Mouse (Mus musculus): ENCODE measurements around the gene Trim47. TPM values are rescaled to one million over a fixed set of nuclear protein-coding genes. Genes with fewer than 3 reads are reported as not detected.
A peak's percentile ranks its signal among the peaks of the same experiment; 100 is the strongest.

Trim47 gene
- total RNA-seq, 1 experiment from 2014 or later: not detected

DNA sequence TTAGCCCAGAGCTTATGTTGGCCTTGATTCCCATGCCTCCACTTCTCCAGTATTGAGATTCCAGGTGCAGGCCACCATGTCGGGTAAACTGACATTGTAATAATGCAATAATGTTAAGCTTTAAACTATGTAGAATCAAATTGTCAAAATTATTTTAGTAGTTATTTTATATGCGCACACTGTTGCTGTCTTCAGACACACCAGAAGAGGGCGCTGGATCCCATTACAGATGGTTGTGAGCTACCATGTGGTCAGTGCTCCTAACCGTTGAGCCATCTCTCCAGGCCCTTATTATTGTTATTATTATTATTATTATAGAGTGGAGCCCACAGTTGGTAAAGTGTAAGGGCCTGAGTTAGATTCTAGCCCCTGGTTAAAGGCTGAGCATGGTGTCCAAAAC is 15.9 kb downstream of the Trim47 start:
- ATAC-seq (replicated peaks; ENCODE audit: insufficient number of reproducible peaks, low FRiP score, low TSS enrichment, poor library complexity, severe bottlenecking): no peak

DNA sequence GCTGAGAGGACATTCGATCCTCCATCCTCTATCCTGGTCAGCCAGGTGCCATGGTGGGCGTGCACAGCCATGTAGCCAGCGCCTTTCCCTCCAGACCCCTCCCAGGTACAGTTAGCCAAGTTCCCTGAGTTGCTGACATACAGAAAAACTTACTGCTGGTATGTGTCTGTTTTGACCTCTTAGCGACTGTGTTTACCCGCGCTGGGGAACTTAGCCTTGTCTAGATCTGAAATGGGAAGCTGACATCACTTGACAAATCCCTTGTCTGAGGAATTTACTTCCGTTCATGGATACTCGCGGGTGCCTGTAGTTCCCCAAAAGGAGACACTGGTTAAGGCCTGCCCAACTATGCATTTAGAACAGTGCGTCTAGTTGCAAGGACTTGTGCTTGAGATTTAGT is 16.5 kb downstream of the Trim47 start:
- ATAC-seq (replicated peaks; ENCODE audit: insufficient number of reproducible peaks, low FRiP score, low TSS enrichment, poor library complexity, severe bottlenecking): peak; percentile 51

DNA sequence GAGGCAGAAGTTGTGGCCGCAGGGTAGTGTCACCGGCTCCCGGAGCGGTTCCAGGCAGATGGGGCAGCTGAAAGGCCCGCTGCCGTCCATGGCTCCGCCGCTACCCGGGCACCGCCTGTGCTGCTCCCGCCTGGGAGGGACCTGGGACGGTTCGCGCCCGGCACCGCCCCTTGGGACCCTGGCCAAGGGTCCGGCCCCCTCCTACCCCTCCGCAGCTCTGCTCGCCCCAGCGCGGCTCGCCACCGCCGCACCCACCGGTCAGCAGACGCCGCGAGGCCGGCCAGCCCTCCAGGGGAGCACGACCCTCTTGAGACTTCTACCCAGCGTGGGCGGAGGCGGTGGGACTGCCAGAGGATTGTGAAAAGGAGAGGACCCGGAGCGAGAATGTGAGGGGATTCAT is 16.9 kb downstream of the Trim47 start:
- no peak for ATAC-seq (replicated peaks; ENCODE audit: insufficient number of reproducible peaks, low FRiP score, low TSS enrichment, poor library complexity, severe bottlenecking)

- ATAC-seq (replicated peaks; ENCODE audit: insufficient number of reproducible peaks, low FRiP score, low TSS enrichment, poor library complexity, severe bottlenecking): no peak
These were observed 17.4 kb downstream of the Trim47 start for GRCm38 (mm10) chr11:116109441-116110081.

DNA sequence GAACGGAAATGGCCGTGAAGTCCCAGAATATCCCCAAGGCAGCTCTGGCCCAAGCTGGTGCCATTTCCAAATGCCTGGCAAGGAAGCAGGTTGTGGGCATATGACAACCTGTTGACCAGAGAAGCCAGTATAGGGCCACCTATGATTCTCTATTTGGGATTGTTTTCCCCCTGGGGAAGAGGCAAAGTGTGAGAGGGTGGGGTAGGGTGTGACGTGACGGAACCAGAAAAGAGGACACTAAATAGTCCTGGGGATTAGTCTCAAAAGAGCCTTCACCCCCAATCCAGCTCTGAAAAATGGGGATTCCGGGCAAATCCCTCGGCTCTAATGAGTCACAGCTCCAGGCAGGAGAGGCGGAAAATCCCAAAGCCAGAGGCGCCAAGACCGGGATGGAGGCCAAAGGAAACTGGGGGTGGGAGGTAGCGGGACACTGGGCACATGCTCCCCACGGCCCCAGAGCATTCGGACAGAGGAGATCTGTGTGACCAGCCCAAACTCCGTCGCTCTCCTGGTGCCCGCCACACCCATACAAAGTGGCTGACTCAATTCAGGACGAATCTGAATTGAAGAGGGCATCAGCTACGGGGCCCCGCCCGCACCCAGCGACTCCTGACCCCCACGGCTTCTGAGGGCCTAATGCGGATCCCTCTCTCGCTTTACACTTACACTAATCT is 18.4 kb downstream of the Trim47 start:
- ATAC-seq (replicated peaks; ENCODE audit: insufficient number of reproducible peaks, low FRiP score, low TSS enrichment, poor library complexity, severe bottlenecking): no peak

- no peak for ATAC-seq (replicated peaks; ENCODE audit: insufficient number of reproducible peaks, low FRiP score, low TSS enrichment, poor library complexity, severe bottlenecking)
These were observed 19.2 kb downstream of the Trim47 start for GRCm38 (mm10) chr11:116107777-116108285.

- no peak for ATAC-seq (replicated peaks; ENCODE audit: insufficient number of reproducible peaks, low FRiP score, low TSS enrichment, poor library complexity, severe bottlenecking)
These were observed 19.8 kb downstream of the Trim47 start for GRCm38 (mm10) chr11:116106963-116107776.

DNA sequence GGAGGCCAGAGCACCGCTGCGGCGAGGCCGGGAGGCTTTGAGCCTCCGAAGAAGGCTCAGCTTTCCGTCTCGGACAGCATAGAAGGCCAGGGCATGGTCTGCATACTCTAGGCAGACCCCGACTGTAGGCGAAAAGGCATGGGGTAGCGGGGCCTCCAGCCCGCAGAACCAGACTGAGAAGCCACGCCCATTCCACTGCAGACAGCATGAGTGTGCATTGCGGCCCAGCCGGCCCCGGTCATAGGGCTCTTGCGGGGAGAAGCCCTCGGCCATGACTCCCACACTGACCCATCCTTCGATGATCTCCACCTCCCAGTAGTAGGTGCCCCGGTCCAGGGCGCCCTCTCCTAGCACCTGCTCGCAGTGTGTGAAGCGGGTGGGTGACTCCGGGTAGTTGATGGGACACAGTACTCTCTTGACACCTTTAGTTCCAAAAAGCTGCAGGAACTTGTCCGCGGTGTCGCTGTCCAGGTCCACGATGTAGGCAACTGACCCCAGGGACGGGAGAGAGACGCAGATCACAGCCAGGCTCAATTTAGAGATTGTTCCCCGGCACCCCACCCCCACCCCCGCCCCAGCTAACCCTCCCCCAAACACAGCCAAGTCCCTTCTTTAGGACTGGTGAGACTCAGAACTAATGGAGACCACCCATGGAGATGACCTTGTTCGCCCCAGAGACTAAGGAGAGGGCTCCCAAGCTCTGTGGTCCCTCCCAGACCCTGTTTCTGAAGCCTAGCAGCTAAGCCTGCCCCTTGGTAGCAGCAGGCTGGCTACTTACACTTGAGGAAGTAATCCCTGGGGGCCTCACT is 20.7 kb downstream of the Trim47 start:
- ATAC-seq (replicated peaks; ENCODE audit: insufficient number of reproducible peaks, low FRiP score, low TSS enrichment, poor library complexity, severe bottlenecking): no peak

DNA sequence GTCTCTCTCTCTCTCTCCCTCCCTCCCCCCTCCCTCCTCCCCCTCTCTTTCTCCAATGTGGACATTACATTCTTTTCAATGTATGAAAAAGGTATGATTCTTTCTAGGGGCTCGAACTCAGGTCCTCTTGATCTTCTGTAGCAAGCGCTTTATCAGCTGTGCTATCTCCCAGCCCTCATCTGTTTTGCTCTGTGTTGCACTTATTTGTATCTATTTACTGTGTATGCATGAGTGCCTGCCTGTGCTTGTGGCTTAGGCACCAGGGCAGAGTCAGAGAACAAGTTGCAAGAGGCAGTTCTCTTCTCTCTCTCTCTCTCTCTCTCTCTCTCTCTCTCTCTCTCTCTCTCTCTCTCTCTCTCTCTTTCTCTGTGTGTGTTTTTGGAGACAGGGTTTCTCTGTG is 21.9 kb downstream of the Trim47 start:
- ATAC-seq (replicated peaks; ENCODE audit: insufficient number of reproducible peaks, low FRiP score, low TSS enrichment, poor library complexity, severe bottlenecking): no peak

GRCm38 (mm10) chr11:116104006-116104646 is 22.9 kb downstream of the Trim47 start:
- ATAC-seq (replicated peaks; ENCODE audit: insufficient number of reproducible peaks, low FRiP score, low TSS enrichment, poor library complexity, severe bottlenecking): no peak

DNA sequence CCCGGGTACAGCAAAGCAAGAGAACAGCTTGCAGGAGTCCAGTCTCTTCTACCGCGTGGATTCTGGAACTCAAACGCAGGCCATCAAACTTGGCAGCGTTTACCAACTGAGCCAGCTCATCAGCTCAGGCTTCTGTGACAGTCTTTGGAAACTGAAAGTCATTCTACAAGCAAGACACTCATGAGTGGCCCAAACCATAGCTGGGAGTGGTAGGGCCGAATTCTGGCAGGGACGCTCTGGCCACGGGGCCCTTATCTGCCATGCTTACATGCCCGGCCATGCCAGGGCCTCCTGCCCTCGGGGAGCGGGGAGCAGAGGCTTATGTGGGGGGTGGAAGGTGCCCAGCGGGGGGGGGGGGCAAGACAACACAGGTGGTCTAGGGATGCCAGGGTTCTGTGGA is 23.4 kb downstream of the Trim47 start:
- ATAC-seq (replicated peaks; ENCODE audit: insufficient number of reproducible peaks, low FRiP score, low TSS enrichment, poor library complexity, severe bottlenecking): no peak

DNA sequence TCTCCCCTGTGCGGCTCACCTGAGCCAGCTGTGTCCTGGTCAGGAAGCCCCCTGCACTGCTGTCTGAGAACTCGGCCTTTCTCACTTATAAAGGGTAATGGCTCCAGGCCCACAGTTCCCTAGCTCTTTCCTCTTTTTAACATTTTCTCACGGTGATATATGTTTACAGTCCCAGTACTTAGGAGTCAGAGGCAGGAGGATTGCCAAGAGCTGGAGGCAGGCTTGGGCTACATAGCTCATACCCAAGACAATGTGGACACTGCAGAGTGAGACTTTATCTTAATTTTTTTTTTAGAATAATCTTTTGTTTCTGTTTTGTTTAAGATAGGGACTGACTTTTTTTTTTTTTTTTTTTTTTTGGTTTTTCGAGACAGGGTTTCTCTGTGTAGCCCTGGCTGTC is 24.5 kb downstream of the Trim47 start:
- no peak for ATAC-seq (replicated peaks; ENCODE audit: insufficient number of reproducible peaks, low FRiP score, low TSS enrichment, poor library complexity, severe bottlenecking)

GRCm38 (mm10) chr11:116101931-116102381 is 25.1 kb downstream of the Trim47 start:
- no peak for ATAC-seq (replicated peaks; ENCODE audit: insufficient number of reproducible peaks, low FRiP score, low TSS enrichment, poor library complexity, severe bottlenecking)

DNA sequence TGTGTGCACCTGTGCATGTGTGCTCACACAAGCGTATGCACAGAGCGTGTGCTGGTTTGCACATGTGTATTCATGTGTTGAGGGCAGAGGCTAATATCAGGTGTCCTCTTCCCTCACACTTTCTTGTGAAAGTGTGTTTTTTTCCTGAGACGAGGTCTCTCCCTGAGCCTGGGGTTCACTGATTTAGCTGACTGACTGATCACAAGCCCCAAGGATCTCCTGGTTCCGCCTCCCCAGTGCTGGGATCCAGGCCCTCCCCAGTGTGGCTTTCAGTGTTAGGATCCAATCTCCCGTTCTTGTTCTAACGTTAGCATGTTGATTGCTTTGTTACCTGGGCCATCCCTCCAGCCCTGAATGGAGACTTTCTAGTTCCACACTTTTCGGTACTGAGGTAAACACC is 26.2 kb downstream of the Trim47 start:
- no peak for ATAC-seq (replicated peaks; ENCODE audit: insufficient number of reproducible peaks, low FRiP score, low TSS enrichment, poor library complexity, severe bottlenecking)

- peak; percentile 60; the same call in 1 of the 2 replicates for ATAC-seq (replicated peaks; ENCODE audit: insufficient number of reproducible peaks, low FRiP score, low TSS enrichment, poor library complexity, severe bottlenecking)
These were observed 26.6 kb downstream of the Trim47 start for GRCm38 (mm10) chr11:116100385-116100784.

- no peak for ATAC-seq (replicated peaks; ENCODE audit: insufficient number of reproducible peaks, low FRiP score, low TSS enrichment, poor library complexity, severe bottlenecking)
These were observed 27.5 kb downstream of the Trim47 start for GRCm38 (mm10) chr11:116099462-116099861.

DNA sequence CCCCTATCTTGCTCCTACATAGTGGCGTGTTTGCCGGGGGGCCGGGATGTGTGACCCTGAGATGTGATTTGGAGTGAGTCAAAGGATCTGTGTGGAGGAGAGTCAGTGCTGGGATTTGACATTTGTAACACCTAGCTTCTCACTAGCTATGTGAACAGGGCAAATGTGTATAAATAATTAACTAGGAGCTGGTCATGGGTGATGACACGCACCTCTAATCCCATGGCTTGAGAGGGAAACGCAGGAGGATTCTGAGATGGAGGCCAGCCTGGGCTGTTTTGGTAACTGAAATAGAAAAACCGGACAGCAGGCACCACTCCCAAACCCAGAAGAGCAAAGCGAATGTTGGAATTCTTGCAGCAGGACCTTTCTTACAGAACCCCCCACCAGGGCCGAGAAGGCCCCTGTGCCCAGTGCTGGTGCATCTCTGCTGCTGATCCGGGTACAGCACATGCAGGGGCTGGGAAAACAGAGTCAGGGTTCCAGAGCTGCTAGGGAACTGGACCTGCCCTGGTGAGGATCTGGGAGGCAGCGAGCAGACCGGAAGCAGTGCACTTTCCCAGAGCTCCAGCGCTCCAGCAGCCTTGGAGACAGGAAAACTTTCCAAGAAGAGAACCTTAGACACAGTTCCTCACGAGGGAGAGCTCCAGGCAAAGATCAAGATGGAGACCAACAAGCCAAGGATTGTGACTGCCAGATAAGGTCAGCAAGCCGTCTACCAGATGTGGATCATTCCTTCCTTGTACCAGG is 28.1 kb downstream of the Trim47 start:
- no peak for ATAC-seq (replicated peaks; ENCODE audit: insufficient number of reproducible peaks, low FRiP score, low TSS enrichment, poor library complexity, severe bottlenecking)
